Mouse (Mus musculus) midbrain, embryonic 15.5 days (tissue): Measurements from ENCODE around the gene Parp11. TPM values are rescaled to one million over a fixed set of nuclear protein-coding genes. Genes with fewer than 3 reads are reported as not detected.
"Not testable (repeated sequence)": the region's sequence is repeated elsewhere in the genome, so short reads cannot be mapped to it uniquely, and the experiment has no call there.

Experiments
- ATAC-seq: fragments of 200-750 bp; cut with Nextera tagmentation; replicated peaks from 2 replicates; pipeline ENCODE4 v1.8.0; 2017; ENCODE audit warnings: moderate TSS enrichment
- H3K27ac ChIP-seq: fragments of 300-500 bp; sonication (generic); 2 replicates; pipeline ENCODE4 v1.5.1; 2015; ENCODE audit warnings: mild to moderate bottlenecking, inconsistent platforms
- H3K27me3 ChIP-seq: fragments of 300-500 bp; sonication (generic); replicated peaks from 2 replicates; pipeline ENCODE4 v1.6.1; 2015; ENCODE audit warnings: inconsistent platforms
- H3K36me3 ChIP-seq: fragments of 300-500 bp; sonication (generic); replicated peaks from 2 replicates; pipeline ENCODE4 v1.6.1; 2015; ENCODE audit warnings: inconsistent platforms
- H3K4me1 ChIP-seq: fragments of 300-500 bp; sonication (generic); 2 replicates; pipeline ENCODE4 v1.6.1; 2015; ENCODE audit warnings: inconsistent platforms
- H3K4me2 ChIP-seq: fragments of 300-500 bp; sonication (generic); 2 replicates; pipeline ENCODE4 v1.6.1; 2015; ENCODE audit warnings: inconsistent platforms, mild to moderate bottlenecking, moderate library complexity
- H3K4me3 ChIP-seq: fragments of 300-500 bp; sonication (generic); 2 replicates; pipeline ENCODE4 v1.5.1; 2015; ENCODE audit warnings: mild to moderate bottlenecking, inconsistent platforms
- H3K9ac ChIP-seq: fragments of 300-500 bp; sonication (generic); 2 replicates; pipeline ENCODE4 v1.6.1; 2015; ENCODE audit warnings: mild to moderate bottlenecking, inconsistent platforms
- H3K9me3 ChIP-seq: fragments of 300-500 bp; sonication (generic); 2 replicates; pipeline ENCODE4 v1.6.1; 2016; ENCODE audit warnings: inconsistent platforms
- WGBS: fragments of 180-500 bp; shearing (Covaris S2); methylation state at CpG from one replicate; pipeline ENCODE4 v1.1.7; 2015; ENCODE audit warnings: mixed read lengths; 5-methylcytosine and 5-hydroxymethylcytosine counted together
- polyA plus RNA-seq: library from polyadenylated mRNA; unstranded; fragments of >200 nt; fragmentation: Nextera tagmentation; extraction: Ambion mirVana; gene quantifications from 2 replicates; pipeline ENCODE4 v1.2.1, GENCODE M21; 2015

Parp11 gene
- polyA plus RNA-seq, 1 experiment from 2014 or later = 95.6 TPM

DNA sequence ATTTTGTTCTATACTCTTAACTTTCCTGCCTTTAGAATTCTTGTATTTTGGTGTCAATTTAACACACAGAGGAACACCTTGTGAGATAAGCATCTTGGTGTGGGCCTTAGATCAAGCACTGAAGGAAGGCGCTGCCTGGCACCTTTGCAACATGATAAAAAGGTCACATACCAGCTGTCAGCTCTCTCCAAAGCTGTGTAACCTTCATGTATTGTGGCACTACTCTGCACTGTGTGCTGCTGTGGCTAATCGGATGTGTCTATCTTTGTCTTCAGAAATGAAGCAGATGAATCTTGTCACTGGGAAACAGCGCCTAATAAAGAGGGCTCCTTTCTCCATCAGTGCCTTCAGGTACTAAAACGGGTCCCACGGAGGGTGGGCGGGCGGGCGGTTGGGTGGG is 27.3 kb downstream of the Parp11 start:
- Histone ChIP-seq H3K4me1 (no peaks in the 10 kb centered on the region), H3K36me3 (peaks cover 11% of the 10 kb centered on the region; the same call in 1 of the 2 replicates), H3K27ac (no peak overlapping the region), H3K9me3 (no peaks in the 10 kb centered on the region), H3K9ac (no peak overlapping the region), H3K4me2 (no peak overlapping the region), H3K4me3 (no peak overlapping the region), H3K27me3 (no peaks in the 10 kb centered on the region)
- WGBS = 87% methylated on average over 8 of the region's 8 CpGs
- ATAC-seq = no peak

DNA sequence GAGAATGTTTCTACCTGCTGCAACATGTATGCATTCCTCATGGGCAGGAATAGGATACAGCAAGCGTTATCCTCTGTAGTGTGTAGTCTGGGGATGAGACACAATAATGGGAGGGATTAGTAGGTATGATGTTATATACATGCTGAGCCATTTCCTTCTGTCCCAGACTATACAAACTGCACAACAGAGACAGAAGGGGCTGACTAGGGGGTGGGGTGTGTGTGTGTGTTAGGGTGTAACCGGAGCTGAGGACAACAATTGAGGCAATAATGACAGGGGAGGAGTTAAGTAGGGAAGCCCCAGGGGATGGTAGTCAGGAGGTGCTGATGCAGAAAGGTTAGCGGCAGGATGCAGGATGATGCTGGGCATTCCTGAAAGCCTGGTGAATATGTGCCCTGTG is 28.6 kb downstream of the Parp11 start:
- Histone ChIP-seq H3K36me3 (peaks cover 20% of the 10 kb centered on the region), H3K4me2 (no peak overlapping the region), H3K9ac (no peak overlapping the region), H3K4me3 (no peak overlapping the region), H3K9me3 (no peaks in the 10 kb centered on the region), H3K27ac (no peak overlapping the region), H3K4me1 (no peaks in the 10 kb centered on the region), H3K27me3 (no peaks in the 10 kb centered on the region)
- ATAC-seq = no peak
- 30% methylated on average over 3 of the region's 3 CpGs for WGBS

DNA sequence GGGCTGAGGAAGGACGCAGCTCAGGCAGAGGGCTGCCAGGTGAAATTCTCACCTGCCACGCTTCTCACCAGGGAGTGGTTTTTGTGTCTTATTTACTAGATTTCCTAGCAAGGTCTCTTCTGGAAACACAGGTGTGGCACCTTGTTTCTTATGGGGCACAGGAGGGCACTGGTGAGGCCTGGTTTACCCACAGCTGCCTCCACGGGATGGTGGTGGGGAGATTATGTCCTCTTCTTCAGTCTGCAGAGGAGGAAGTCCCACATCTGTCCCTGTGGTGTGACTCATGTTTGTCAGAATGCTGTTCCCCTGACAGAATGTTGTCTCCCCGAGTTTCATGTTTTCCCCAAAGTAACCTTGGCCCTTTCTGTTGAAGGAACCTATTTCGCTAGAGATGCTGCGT is 44.4 kb downstream of the Parp11 start:
- Histone ChIP-seq H3K4me3 (no peak overlapping the region), H3K9ac (no peak overlapping the region), H3K27me3 (no peaks in the 10 kb centered on the region), H3K27ac (no peak overlapping the region), H3K4me1 (peaks cover 12% of the 10 kb centered on the region), H3K9me3 (0 out of 2 replicates have a peak, but pooled peaks cover 3% of the 10 kb centered on the region), H3K4me2 (no peak overlapping the region), H3K36me3 (peaks cover 14% of the 10 kb centered on the region; the same call in 1 of the 2 replicates)
- 87% methylated on average over 6 of the region's 6 CpGs for WGBS
- ATAC-seq = no peak

DNA sequence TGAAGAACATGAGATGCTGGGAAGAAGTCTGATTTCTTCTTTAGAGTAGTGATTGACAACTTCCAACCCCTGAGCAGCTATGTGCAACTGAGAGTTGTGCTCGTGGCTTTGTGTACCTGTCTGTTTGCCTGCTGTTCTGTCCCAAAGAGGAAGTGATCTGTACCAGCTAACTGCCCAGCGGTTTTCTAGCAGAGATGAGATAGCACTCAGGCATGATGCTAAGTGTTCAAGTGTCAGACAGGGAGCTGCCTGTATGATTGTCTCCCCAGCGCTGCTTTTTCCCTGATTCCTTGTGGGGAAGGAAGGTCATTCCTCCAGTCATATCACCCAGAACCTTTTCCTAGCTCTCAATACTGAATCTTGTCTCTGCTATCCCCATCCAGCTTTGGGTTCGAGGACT is 45.9 kb downstream of the Parp11 start:
- no peak overlapping the region for H3K4me2 ChIP-seq
- no peak overlapping the region for H3K27ac ChIP-seq
- peaks cover 18% of the 10 kb centered on the region for H3K4me1 ChIP-seq
- ATAC-seq = no peak
- H3K4me3 ChIP-seq = no peak overlapping the region
- WGBS = 65% methylated on average over 4 of the region's 4 CpGs
- peaks cover 14% of the 10 kb centered on the region; the same call in 1 of the 2 replicates for H3K36me3 ChIP-seq
- no peaks in the 10 kb centered on the region for H3K27me3 ChIP-seq
- no peaks in the 10 kb centered on the region for H3K9me3 ChIP-seq
- H3K9ac ChIP-seq = no peak overlapping the region

DNA sequence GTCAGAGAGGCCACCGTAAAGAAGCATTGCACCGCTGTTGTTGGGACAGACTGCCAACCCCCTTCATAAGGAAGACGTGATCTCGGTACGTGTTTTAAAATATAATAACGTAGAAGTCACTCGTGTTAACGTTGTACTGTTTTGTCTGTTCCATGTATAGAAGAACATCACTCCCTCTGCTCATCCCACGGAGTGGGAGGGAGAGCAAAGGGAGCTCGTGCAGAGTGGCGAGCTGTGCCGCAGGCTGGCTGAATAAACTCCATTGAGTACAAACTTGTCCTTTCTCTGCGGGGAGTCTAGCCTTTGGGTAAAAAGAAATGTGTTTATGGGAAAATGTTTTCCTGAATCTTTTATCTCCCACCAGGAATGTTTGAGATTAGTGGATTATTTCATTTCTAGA is 47.1 kb downstream of the Parp11 start:
- no peak for ATAC-seq

DNA sequence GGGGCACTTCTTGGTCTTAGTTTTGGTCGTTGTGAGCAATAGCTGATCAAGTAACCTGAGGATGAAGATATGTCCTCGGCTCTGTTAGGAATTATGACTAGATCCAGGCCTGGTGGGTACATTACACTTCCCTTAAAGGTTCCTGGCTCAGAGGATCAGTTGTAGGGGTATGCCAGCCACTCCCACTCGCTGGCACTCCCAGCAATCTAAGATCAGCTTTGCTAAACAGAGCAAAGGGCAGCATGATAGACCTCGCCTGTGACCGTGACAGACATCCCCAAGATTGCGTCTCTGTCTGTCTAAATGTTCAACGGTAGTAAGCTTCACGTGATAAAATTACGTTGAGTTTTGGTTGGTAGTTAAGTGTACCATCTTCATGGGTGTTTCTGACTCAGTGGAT is 47.7 kb downstream of the Parp11 start:
- no peak for ATAC-seq
- WGBS = 93% methylated on average over 9 of the region's 9 CpGs
- Histone ChIP-seq H3K4me2 (no peak overlapping the region), H3K27ac (no peak overlapping the region), H3K27me3 (no peaks in the 10 kb centered on the region), H3K9ac (no peak overlapping the region), H3K36me3 (peaks cover 18% of the 10 kb centered on the region; the same call in 1 of the 2 replicates), H3K4me1 (peaks cover 21% of the 10 kb centered on the region), H3K9me3 (no peaks in the 10 kb centered on the region), H3K4me3 (no peak overlapping the region)

More for the DNA sequence above, 47.1 kb downstream of the Parp11 start:
- WGBS = 66% methylated on average over 13 of the region's 13 CpGs
- Histone ChIP-seq H3K27me3 (no peaks in the 10 kb centered on the region), H3K9me3 (no peaks in the 10 kb centered on the region), H3K9ac (no peak overlapping the region), H3K27ac (no peak overlapping the region), H3K4me2 (no peak overlapping the region), H3K4me1 (peaks cover 21% of the 10 kb centered on the region), H3K36me3 (peaks cover 18% of the 10 kb centered on the region; the same call in 1 of the 2 replicates), H3K4me3 (no peak overlapping the region)

DNA sequence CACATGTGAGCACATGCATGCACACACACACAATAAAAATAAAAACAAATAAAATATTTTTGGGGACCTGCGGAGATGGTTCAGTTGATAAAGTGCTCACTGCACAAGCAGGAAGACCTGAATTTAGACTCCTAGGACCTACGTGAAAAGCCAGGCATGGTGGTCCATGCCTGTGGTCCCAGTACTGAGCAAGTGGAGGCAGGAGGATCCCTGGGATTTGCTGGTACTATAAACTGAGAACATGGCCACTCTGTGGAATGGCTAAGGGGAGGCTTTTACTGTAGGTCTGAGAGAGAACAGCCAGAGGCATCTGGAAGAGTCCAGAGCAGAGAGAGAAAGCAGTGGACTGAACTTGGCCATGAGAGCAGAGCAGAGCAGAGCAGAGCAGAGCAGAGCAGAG is 48.6 kb downstream of the Parp11 start:
- Histone ChIP-seq H3K4me2 (no peak overlapping the region), H3K27me3 (no peaks in the 10 kb centered on the region), H3K9me3 (no peaks in the 10 kb centered on the region), H3K4me3 (no peak overlapping the region), H3K36me3 (peaks cover 18% of the 10 kb centered on the region; the same call in 1 of the 2 replicates), H3K27ac (no peak overlapping the region), H3K4me1 (peaks cover 26% of the 10 kb centered on the region), H3K9ac (no peak overlapping the region)
- ATAC-seq = no peak
- WGBS = 91% methylated on average over 2 of the region's 2 CpGs

DNA sequence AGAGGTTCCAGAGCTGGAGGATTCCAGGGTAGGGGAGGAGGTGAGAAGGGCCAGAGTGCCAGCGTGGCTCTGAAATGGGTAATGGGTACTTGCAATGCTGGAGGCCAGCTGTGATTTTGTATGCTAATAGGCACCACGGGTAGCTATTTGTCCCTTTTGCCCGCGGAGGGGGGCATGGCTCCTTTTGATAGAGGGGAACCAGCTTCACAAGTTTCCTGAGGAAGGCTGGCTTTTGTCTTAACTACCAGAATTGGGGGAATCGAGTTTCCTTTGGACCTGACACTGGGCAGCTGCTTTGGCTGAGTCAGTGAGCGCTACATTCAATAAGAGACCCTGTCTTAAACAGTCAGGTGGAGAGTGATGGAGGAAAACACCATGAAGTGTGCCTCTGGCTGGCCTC is 49.2 kb downstream of the Parp11 start:
- peaks cover 26% of the 10 kb centered on the region for H3K4me1 ChIP-seq
- H3K4me2 ChIP-seq = no peak overlapping the region
- H3K36me3 ChIP-seq = peaks cover 18% of the 10 kb centered on the region; the same call in 1 of the 2 replicates
- no peaks in the 10 kb centered on the region for H3K9me3 ChIP-seq
- no peaks in the 10 kb centered on the region for H3K27me3 ChIP-seq
- WGBS = 9% methylated on average over 6 of the region's 6 CpGs
- H3K9ac ChIP-seq = no peak overlapping the region
- no peak overlapping the region for H3K27ac ChIP-seq
- ATAC-seq = no peak
- H3K4me3 ChIP-seq = no peak overlapping the region

DNA sequence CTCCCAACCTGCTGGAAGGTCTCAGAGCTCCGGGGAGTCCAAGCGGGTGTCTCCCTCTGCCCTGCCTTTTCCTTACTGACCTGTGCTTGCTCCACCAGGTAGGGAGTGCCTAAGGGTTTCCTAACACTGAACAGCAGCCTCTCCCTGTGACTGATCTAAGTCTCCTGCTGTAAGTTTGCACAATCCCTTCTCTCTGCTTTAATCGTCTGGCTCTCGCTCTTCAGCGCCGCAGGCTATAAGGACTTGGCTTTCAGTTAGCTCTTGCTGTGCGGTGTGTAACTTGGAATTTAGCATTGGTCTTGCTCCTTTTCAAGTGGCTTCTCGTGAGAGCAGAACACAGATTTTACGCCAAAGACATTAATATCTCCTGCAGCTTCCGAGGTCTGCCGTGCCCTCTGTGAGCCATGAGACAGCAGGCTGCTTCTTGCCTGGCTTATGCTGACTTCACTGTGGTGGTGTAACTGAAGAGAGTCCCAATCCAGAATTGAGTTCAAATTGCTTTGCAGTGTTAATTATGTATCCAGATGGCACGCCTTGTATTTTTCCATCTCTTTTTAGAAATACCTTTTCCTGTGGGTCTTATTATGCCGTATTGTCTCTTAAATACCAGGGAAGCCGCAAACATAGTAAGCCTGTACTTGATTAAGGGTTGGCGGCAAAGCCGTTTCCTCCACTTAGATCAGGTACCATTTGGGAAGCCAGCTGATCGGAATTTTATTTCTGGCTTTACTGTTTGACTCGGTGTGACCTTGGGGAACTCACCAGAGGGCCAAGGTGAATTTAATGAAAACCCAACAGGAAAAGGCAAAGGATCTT is 50.4 kb downstream of the Parp11 start:
- WGBS = 72% methylated on average over 18 of the region's 18 CpGs
- H3K9ac ChIP-seq = no peak overlapping the region
- H3K4me2 ChIP-seq = no peak overlapping the region
- H3K4me3 ChIP-seq = no peak overlapping the region
- H3K9me3 ChIP-seq = no peaks in the 10 kb centered on the region
- H3K36me3 ChIP-seq = 0 out of 2 replicates have a peak, but pooled peaks cover 6% of the 10 kb centered on the region
- H3K27me3 ChIP-seq = no peaks in the 10 kb centered on the region
- ATAC-seq = no peak
- no peak overlapping the region for H3K27ac ChIP-seq
- peaks cover 26% of the 10 kb centered on the region for H3K4me1 ChIP-seq

DNA sequence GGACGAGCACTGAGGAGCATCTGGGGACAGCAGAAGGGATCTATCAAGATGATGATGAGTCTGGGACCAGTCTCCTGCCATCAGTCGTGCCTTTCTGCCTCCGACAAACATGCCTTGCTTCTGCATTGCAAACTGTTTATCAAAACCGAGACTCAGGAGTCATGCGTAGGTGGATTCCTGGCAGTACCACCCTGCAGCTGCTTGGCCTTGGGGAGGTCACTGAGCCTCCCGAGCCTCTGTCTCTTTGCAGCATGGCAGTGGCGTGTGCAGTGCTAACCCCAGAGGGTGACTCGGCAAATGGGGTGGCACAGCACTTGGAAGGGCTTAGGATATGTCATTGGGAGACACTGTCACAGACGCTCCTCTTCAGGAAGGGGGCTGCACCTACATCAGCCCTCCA is 53.5 kb downstream of the Parp11 start:
- Histone ChIP-seq H3K4me3 (no peak overlapping the region), H3K4me2 (no peak overlapping the region), H3K9me3 (no peaks in the 10 kb centered on the region), H3K36me3 (0 out of 2 replicates have a peak, but pooled peaks cover 4% of the 10 kb centered on the region), H3K4me1 (peaks cover 20% of the 10 kb centered on the region), H3K27me3 (no peaks in the 10 kb centered on the region), H3K9ac (no peak overlapping the region), H3K27ac (no peak overlapping the region)
- 81% methylated on average over 9 of the region's 9 CpGs for WGBS
- ATAC-seq = no peak

DNA sequence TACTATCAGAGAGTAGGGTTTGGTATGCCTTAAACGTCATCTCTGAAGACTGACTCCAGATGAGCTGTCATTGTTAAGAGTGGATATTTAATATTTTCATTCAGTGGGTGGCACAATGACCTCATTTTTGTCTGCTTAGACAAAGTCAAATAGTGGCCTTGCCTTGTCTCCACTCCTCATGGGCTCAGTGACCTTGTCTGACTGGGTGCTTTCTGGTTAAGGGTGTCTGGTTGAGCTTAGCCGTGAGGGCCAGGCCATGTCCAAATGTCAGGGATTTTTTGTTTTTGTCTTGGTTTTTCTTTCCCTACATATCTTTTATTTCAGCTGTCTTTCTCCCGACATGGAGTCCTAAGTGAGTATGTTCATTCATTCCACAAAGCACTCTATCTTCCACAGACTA is 54.2 kb downstream of the Parp11 start:
- H3K27ac ChIP-seq = no peak overlapping the region
- H3K4me2 ChIP-seq = no peak overlapping the region
- H3K4me3 ChIP-seq = no peak overlapping the region
- WGBS = 89% methylated on average over 3 of the region's 3 CpGs
- peaks cover 16% of the 10 kb centered on the region for H3K4me1 ChIP-seq
- 0 out of 2 replicates have a peak, but pooled peaks cover 4% of the 10 kb centered on the region for H3K36me3 ChIP-seq
- H3K9ac ChIP-seq = no peak overlapping the region
- no peaks in the 10 kb centered on the region for H3K27me3 ChIP-seq
- no peaks in the 10 kb centered on the region for H3K9me3 ChIP-seq
- no peak for ATAC-seq

DNA sequence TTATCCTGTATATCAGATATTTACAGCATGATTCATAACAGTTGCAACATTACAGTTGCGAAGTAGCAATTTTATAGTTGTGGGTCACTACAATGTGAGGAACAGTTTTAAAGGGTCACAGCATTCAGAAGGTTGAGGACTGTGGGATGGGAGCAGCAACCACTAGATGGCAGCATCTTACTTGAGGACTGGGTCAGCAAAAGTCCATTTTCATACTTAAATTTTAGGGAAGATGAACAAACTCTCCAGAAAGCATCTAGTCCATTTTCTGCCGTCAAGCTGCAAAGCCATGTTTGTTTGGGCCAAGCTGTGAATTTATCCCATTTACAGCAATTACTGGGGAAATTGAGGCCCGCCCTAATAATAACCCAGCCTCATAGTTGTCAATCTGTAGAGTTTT is 55.9 kb downstream of the Parp11 start:
- H3K36me3 ChIP-seq = 0 out of 2 replicates have a peak, but pooled peaks cover 4% of the 10 kb centered on the region
- no peak overlapping the region for H3K9ac ChIP-seq
- H3K27me3 ChIP-seq = no peaks in the 10 kb centered on the region
- H3K4me2 ChIP-seq = no peak overlapping the region
- H3K27ac ChIP-seq = no peak overlapping the region
- peaks cover 8% of the 10 kb centered on the region for H3K4me1 ChIP-seq
- H3K9me3 ChIP-seq = no peaks in the 10 kb centered on the region
- ATAC-seq = no peak; the same call in 1 of the 2 replicates
- 58% methylated on average over 3 of the region's 3 CpGs for whole genome bisulfite sequencing
- H3K4me3 ChIP-seq = no peak overlapping the region

DNA sequence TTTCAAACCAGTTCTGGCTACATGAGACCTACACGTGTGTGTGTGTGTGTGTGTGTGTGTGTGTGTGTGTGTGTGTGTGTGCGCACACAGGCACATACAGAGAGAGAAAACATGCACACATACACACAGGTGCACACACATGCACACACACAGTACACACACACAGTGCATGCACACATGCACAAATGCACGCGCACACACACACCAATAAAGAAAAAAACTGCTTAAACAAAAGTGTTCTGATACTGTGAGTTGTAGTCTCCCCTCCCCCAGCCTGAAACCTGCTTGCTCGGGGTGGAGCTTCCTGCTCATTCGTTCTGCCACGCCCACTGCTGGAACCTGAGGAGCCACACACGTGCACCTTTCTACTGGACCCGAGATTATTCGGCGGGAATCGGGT is 67.1 kb downstream of the Parp11 start:
- H3K36me3 ChIP-seq, H3K9me3 ChIP-seq, H3K4me3 ChIP-seq, H3K4me1 ChIP-seq, H3K27me3 ChIP-seq, H3K27ac ChIP-seq, ATAC-seq, H3K4me2 ChIP-seq, H3K9ac ChIP-seq: not testable (repeated sequence)
- 92% methylated on average over 7 of the region's 12 CpGs for WGBS
